Comparison of ENCODE assay signal across 10 mouse cellular contexts in the genomic region with DNA sequence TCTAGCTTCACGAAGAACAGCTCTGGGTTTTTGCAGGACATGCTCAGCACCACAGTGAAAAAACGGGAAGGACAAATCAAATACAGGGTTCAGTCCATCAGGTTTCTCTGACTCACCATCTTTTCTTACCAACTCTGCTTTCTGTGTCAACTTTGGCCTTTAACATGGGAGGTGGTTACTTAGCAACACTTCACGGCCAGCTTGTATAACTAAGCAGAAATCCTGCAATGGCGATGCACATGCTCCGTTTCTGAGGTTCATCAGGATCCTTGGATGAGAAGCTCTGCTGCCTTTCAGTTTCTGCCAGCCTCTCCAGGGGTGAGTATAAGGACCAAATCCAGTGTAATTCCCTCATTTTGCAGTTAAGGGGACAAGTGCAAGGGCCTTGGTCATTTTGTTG. TPM values are rescaled to one million over a fixed set of nuclear protein-coding genes. Genes with fewer than 3 reads are reported as not detected.
A peak's percentile ranks its signal among the peaks of the same experiment; 100 is the strongest.
DNase-seq lines count a peak whose midpoint lies in the region; ATAC-seq and TF ChIP-seq lines count a peak whose summit lies in the region.
"Had no signal": no experiment of that assay in that cellular context is flagged by ENCODE, and none has a peak within 500 bp of the region (broad histone marks: within the 10 kb centered on the region; RNA-seq: fewer than 3 reads in every experiment).

A gene (plus strand): TSS at position 206 of the 400 bp plus-strand sequence.

- TF ChIP-seq CTCF in midbrain, postnatal 0 days (IDR thresholded peaks at IDR 0.05): no peak

- no peaks in the 10 kb centered on the region for H3K36me3 ChIP-seq in heart, embryonic 13.5 days
- no peaks in the 10 kb centered on the region for H3K36me3 ChIP-seq in midbrain, postnatal 0 days (ENCODE audit: insufficient read depth, low read length)
- H3K36me3 ChIP-seq in midbrain, embryonic 11.5 days (ENCODE audit: control insufficient read depth, insufficient read depth, low read length): no peaks in the 10 kb centered on the region
- no peaks in the 10 kb centered on the region for H3K36me3 ChIP-seq in intestine, embryonic 16.5 days (ENCODE audit: control insufficient read depth, insufficient read depth, low read length)
- H3K36me3 ChIP-seq in stomach, embryonic 16.5 days (ENCODE audit: control insufficient read depth, insufficient read depth, low read length): no peaks in the 10 kb centered on the region

- H3K4me2 ChIP-seq in heart, embryonic 13.5 days: peak within 1 kb of the TSS; percentile 56; the same call in 1 of the 2 replicates
- H3K4me2 ChIP-seq in midbrain, postnatal 0 days (ENCODE audit: low read depth, low read length, poor library complexity, severe bottlenecking): no peak within 1 kb of the TSS
- no peak within 1 kb of the TSS for H3K4me2 ChIP-seq in midbrain, embryonic 11.5 days
- no peak within 1 kb of the TSS for H3K4me2 ChIP-seq in intestine, embryonic 16.5 days (ENCODE audit: low read depth, low read length)
- H3K4me2 ChIP-seq in stomach, embryonic 16.5 days (ENCODE audit: low read depth, low read length): no peak within 1 kb of the TSS
- H3K4me2 ChIP-seq: hindbrain, embryonic 14.5 days had no signal

- WGBS in heart, embryonic 13.5 days: 70% methylated on average over 5 of the region's 5 CpGs
- WGBS in midbrain, postnatal 0 days: 58% methylated on average over 5 of the region's 5 CpGs
- WGBS in midbrain, embryonic 11.5 days: 71% methylated on average over 5 of the region's 5 CpGs
- 55% methylated on average over 5 of the region's 5 CpGs for WGBS in intestine, embryonic 16.5 days
- WGBS in stomach, embryonic 16.5 days: 51% methylated on average over 5 of the region's 5 CpGs

- no peaks in the 10 kb centered on the region for H3K9me3 ChIP-seq in heart, embryonic 13.5 days
- no peaks in the 10 kb centered on the region for H3K9me3 ChIP-seq in midbrain, postnatal 0 days (ENCODE audit: low read length)
- H3K9me3 ChIP-seq in midbrain, embryonic 11.5 days (ENCODE audit: control insufficient read depth, low read length): no peaks in the 10 kb centered on the region
- H3K9me3 ChIP-seq in intestine, embryonic 16.5 days (ENCODE audit: control insufficient read depth, low read length): no peaks in the 10 kb centered on the region; the same call in 1 of the 2 replicates
- H3K9me3 ChIP-seq in stomach, embryonic 16.5 days (replicated peaks; ENCODE audit: control insufficient read depth, low read length): no peaks in the 10 kb centered on the region

- no peak within 1 kb of the TSS for H3K4me3 ChIP-seq in heart, embryonic 13.5 days
- no peak within 1 kb of the TSS for H3K4me3 ChIP-seq in midbrain, postnatal 0 days (ENCODE audit: low read depth, low read length)
- no peak within 1 kb of the TSS for H3K4me3 ChIP-seq in midbrain, embryonic 11.5 days (ENCODE audit: low read depth, low read length)
- H3K4me3 ChIP-seq in intestine, embryonic 16.5 days (ENCODE audit: low read length): no peak within 1 kb of the TSS
- H3K4me3 ChIP-seq in stomach, embryonic 16.5 days (replicated peaks; ENCODE audit: low read length): no peak within 1 kb of the TSS

- ATAC-seq in heart, embryonic 13.5 days (ENCODE audit: extremely low read depth, insufficient number of reproducible peaks, low FRiP score, low TSS enrichment): no peak
- no peak for ATAC-seq in midbrain, postnatal 0 days (ENCODE audit: low FRiP score)
- ATAC-seq in midbrain, embryonic 11.5 days (ENCODE audit: low FRiP score): no peak
- ATAC-seq in intestine, embryonic 16.5 days: no peak
- no peak for ATAC-seq in stomach, embryonic 16.5 days (ENCODE audit: insufficient read depth, low FRiP score)

- H3K9ac ChIP-seq in heart, embryonic 13.5 days: no peak within 1 kb of the TSS
- H3K9ac ChIP-seq in midbrain, postnatal 0 days (replicated peaks; ENCODE audit: low read length, poor library complexity, severe bottlenecking): no peak within 1 kb of the TSS
- H3K9ac ChIP-seq in midbrain, embryonic 11.5 days (ENCODE audit: low read length): no peak within 1 kb of the TSS
- H3K9ac ChIP-seq in intestine, embryonic 16.5 days (ENCODE audit: low read depth, low read length): no peak within 1 kb of the TSS
- no peak within 1 kb of the TSS for H3K9ac ChIP-seq in stomach, embryonic 16.5 days (ENCODE audit: low read length)
- H3K9ac ChIP-seq: hindbrain, embryonic 14.5 days had no signal

- no peak for DNase-seq in heart, adult 9 months (ENCODE audit: low spot score in 2 of 2)
- DNase-seq in midbrain, postnatal 0 days (ENCODE audit: low spot score): no peak
- no peak for DNase-seq in midbrain, embryonic 11.5 days (ENCODE audit: low spot score, missing footprints)
- no peak for DNase-seq in thymus, postnatal 10 days (ENCODE audit: low spot score in 2 of 2)
- no peak for DNase-seq in thymus, adult 18-20 months

- H3K27ac ChIP-seq in heart, embryonic 13.5 days (replicated peaks): no peak within 1 kb of the TSS
- H3K27ac ChIP-seq in midbrain, postnatal 0 days (ENCODE audit: low read depth, low read length): no peak within 1 kb of the TSS
- no peak within 1 kb of the TSS for H3K27ac ChIP-seq in midbrain, embryonic 11.5 days (ENCODE audit: low read depth, low read length)
- H3K27ac ChIP-seq in intestine, embryonic 16.5 days (ENCODE audit: low read length): peak within 1 kb of the TSS; percentile 68; the same call in 1 of the 2 replicates
- no peak within 1 kb of the TSS for H3K27ac ChIP-seq in stomach, embryonic 16.5 days (ENCODE audit: low read length)
- H3K27ac ChIP-seq: hindbrain, embryonic 14.5 days had no signal

- H3K27me3 ChIP-seq in heart, embryonic 13.5 days (replicated peaks): no peaks in the 10 kb centered on the region
- H3K27me3 ChIP-seq in midbrain, postnatal 0 days (ENCODE audit: insufficient read depth, low read length): no peaks in the 10 kb centered on the region
- no peaks in the 10 kb centered on the region for H3K27me3 ChIP-seq in midbrain, embryonic 11.5 days (ENCODE audit: control insufficient read depth, insufficient read depth, low read length)
- H3K27me3 ChIP-seq in intestine, embryonic 16.5 days (replicated peaks; ENCODE audit: control insufficient read depth, insufficient read depth, low read length): no peaks in the 10 kb centered on the region
- H3K27me3 ChIP-seq in stomach, embryonic 16.5 days (ENCODE audit: control insufficient read depth, insufficient read depth, low read length): no peaks in the 10 kb centered on the region
- H3K27me3 ChIP-seq: CH12.LX had no signal

- peaks cover 39% of the 10 kb centered on the region for H3K4me1 ChIP-seq in heart, embryonic 13.5 days
- H3K4me1 ChIP-seq in midbrain, postnatal 0 days (ENCODE audit: insufficient read depth, low read length): no peaks in the 10 kb centered on the region
- no peaks in the 10 kb centered on the region for H3K4me1 ChIP-seq in midbrain, embryonic 11.5 days (ENCODE audit: control insufficient read depth, insufficient read depth, low read length)
- H3K4me1 ChIP-seq in intestine, embryonic 16.5 days (ENCODE audit: control insufficient read depth, insufficient read depth, low read length): peaks cover 11% of the 10 kb centered on the region
- H3K4me1 ChIP-seq in stomach, embryonic 16.5 days (ENCODE audit: control insufficient read depth, insufficient read depth, low read length): peaks cover 19% of the 10 kb centered on the region

RNA-seq across cellular contexts. Expression of the gene that starts here (rescaled TPM):
- 9.2 TPM in 2 replicates for polyA plus RNA-seq in heart, embryonic 13.5 days (2015; fragmentation: Nextera tagmentation; extraction: Ambion mirVana)
- total RNA-seq in midbrain, postnatal 0 days (2014; rRNA removed): 27.5 and 34.3 TPM in 2 replicates
- polyA plus RNA-seq in midbrain, postnatal 0 days (2015; fragmentation: Nextera tagmentation; extraction: Ambion mirVana): 25.1 and 25.9 TPM in 2 replicates
- polyA plus RNA-seq in midbrain, embryonic 11.5 days (2014; fragmentation: Nextera tagmentation; extraction: Ambion mirVana): 1.5 and 1.6 TPM in 2 replicates
- polyA plus RNA-seq in intestine, embryonic 16.5 days (2015; fragmentation: Nextera tagmentation; extraction: Ambion mirVana): 60.9 and 74.5 TPM in 2 replicates
- polyA plus RNA-seq in stomach, embryonic 16.5 days (2015; fragmentation: Nextera tagmentation; extraction: Ambion mirVana): 21.7 and 24.3 TPM in 2 replicates
- total RNA-seq: CH12.LX had no signal
